Mouse (Mus musculus) liver, adult (tissue): ENCODE results near the gene Herc1.

ENCODE experiments used
- GATA4 ChIP-seq: IDR thresholded peaks from 2 replicates; pipeline ENCODE4 v1.6.1; 2014; ENCODE audit warnings: mild to moderate bottlenecking, low read length; ENCODE audit not compliant: insufficient replicate concordance

Gene Herc1

DNA sequence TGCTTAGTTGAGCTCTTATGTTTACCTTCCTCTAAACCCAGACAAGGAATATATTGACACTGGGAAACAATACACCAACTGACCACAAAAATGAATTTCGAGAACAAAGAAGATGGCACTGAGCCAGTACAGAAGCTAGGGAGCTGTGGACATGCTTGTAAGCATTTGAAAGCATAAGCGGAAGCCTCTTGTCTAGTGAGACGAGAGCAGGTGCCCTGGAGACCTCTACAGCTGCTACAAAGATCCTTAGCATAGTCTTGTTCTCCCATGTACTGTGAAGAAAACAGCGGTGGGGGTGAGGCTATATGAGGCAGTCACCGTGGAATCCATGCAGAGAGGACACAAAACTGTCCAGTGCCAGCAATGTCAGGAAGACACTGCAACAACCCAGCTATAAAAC lies 168.7 kb downstream of the Herc1 start:
- no peak for TF ChIP-seq GATA4

- no peak for TF ChIP-seq GATA4
These were observed 170.0 kb downstream of the Herc1 start for GRCm38 (mm10) chr9:66520299-66520698.

GRCm38 (mm10) chr9:66521595-66521994 lies 171.3 kb downstream of the Herc1 start:
- TF ChIP-seq GATA4, result no peak

DNA sequence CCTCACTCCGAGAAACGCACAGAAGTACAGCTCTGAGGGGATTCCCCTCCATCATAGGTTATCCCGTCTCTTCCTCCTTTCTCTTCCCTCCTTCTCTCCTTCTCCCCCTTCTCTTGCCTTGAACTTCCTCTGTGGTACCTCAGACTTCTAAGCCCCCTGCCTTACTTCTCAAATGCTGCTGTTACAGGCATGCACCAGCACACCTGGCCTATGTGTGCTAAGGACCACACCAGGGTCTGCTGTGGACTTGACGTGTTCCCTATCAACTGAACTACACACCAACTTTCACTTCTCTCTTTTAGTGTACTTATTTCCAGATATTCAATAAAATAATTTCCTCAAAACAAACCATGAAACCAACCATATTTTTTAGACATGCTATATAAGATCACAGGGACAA lies 192.5 kb downstream of the Herc1 start:
- no peak for TF ChIP-seq GATA4
